Mouse (Mus musculus) forebrain, postnatal 0 days (tissue): ENCODE data around the gene Ap1g2. TPM values are rescaled to one million over a fixed set of nuclear protein-coding genes. Genes with fewer than 3 reads are reported as not detected.
A peak's percentile ranks its signal among the peaks of the same experiment; 100 is the strongest.

ENCODE experiments used
- ATAC-seq: fragments of 200-750 bp; cut with Nextera tagmentation; 2 replicates; pipeline ENCODE4 v1.8.0; 2017; ENCODE audit warnings: mild to moderate bottlenecking, moderate library complexity
- DNase-seq: peaks from one replicate; pipeline ENCODE4 v3.0.0-alpha.2; 2015
- H3K27ac ChIP-seq: fragments of 300-500 bp; sonication (generic); 2 replicates; pipeline ENCODE4 v1.5.1; 2014; ENCODE audit warnings: low read depth, mild to moderate bottlenecking, antibody characterized with exemption, low read length, moderate library complexity, mixed read lengths
- H3K27me3 ChIP-seq: fragments of 300-500 bp; sonication (generic); 2 replicates; pipeline ENCODE4 v1.6.1; 2014; ENCODE audit warnings: mild to moderate bottlenecking, low read length, mixed read lengths; ENCODE audit not compliant: insufficient read depth
- H3K36me3 ChIP-seq: fragments of 300-500 bp; sonication (generic); 2 replicates; pipeline ENCODE4 v1.6.1; 2014; ENCODE audit warnings: mild to moderate bottlenecking, moderate library complexity; ENCODE audit not compliant: insufficient read depth
- H3K4me1 ChIP-seq: fragments of 300-500 bp; sonication (generic); 2 replicates; pipeline ENCODE4 v1.6.1; 2014; ENCODE audit warnings: antibody characterized with exemption; ENCODE audit not compliant: insufficient read depth
- H3K4me2 ChIP-seq: fragments of 300-500 bp; sonication (generic); 2 replicates; pipeline ENCODE4 v1.6.1; 2014; ENCODE audit warnings: low read depth, mild to moderate bottlenecking, moderate library complexity
- H3K4me3 ChIP-seq: fragments of 300-500 bp; sonication (generic); 2 replicates; pipeline ENCODE4 v1.5.1; 2014; ENCODE audit warnings: low read depth, low read length, mixed read lengths
- H3K9ac ChIP-seq: fragments of 300-500 bp; sonication (generic); 2 replicates; pipeline ENCODE4 v1.6.1; 2014; ENCODE audit warnings: mild to moderate bottlenecking
- H3K9me3 ChIP-seq: fragments of 300-500 bp; sonication (generic); 2 replicates; pipeline ENCODE4 v1.6.1; 2016; ENCODE audit warnings: low read length
- CTCF ChIP-seq: sonication (generic); IDR thresholded peaks from 2 replicates; pipeline ENCODE4 v1.5.1; 2016; ENCODE audit warnings: antibody characterized with exemption, control low read depth, low read depth
- WGBS: fragments of 180-500 bp; shearing (Covaris S2); extraction: QIAGEN DNeasy Blood & Tissue Kit; methylation state at CpG from one replicate; pipeline ENCODE4 v1.1.7; 2014; 5-methylcytosine and 5-hydroxymethylcytosine counted together
- polyA plus RNA-seq: library from polyadenylated mRNA; unstranded; fragments of >200 nt; fragmentation: Nextera tagmentation; extraction: Ambion mirVana; gene quantifications from 2 replicates; pipeline ENCODE4 v1.2.1, GENCODE M21; 2015
- total RNA-seq: library from RNA; depleted of rRNA; stranded (reverse); fragments of >200 nt; gene quantifications from 2 replicates; pipeline ENCODE4 v1.2.3, GENCODE M21; 2014

Gene Ap1g2
- total and polyA plus RNA-seq, 2 experiments from 2014 or later, result 5.5 to 12.8 TPM

- Histone ChIP-seq H3K27me3 (no peaks in the 10 kb centered on the region), H3K4me1 (peaks cover 8% of the 10 kb centered on the region; the same call in 1 of the 2 replicates), H3K27ac (no peak overlapping the region), H3K9ac (no peak overlapping the region), H3K4me3 (no peak overlapping the region), H3K36me3 (no peaks in the 10 kb centered on the region), H3K9me3 (no peaks in the 10 kb centered on the region), H3K4me2 (no peak overlapping the region)
- WGBS, result 90% methylated on average over 12 of the region's 12 CpGs
- ATAC-seq (no peak), DNase-seq (no peak)
- TF ChIP-seq CTCF, result no peak
These were observed 40.5 kb upstream of the Ap1g2 start for GRCm38 (mm10) chr14:55146829-55147401.

- H3K9me3 ChIP-seq, result no peaks in the 10 kb centered on the region
- H3K4me3 ChIP-seq, result no peak overlapping the region
- ATAC-seq, result no peak
- 93% methylated on average over 1 of the region's 1 CpGs for WGBS
- TF ChIP-seq CTCF, result no peak
- no peaks in the 10 kb centered on the region for H3K36me3 ChIP-seq
- H3K4me2 ChIP-seq, result no peak overlapping the region
- peaks cover 8% of the 10 kb centered on the region; the same call in 1 of the 2 replicates for H3K4me1 ChIP-seq
- no peak overlapping the region for H3K27ac ChIP-seq
- no peaks in the 10 kb centered on the region for H3K27me3 ChIP-seq
- DNase-seq, result no peak
- H3K9ac ChIP-seq, result no peak overlapping the region
These were observed 39.9 kb upstream of the Ap1g2 start for GRCm38 (mm10) chr14:55146324-55146723.

GRCm38 (mm10) chr14:55139313-55139712 is 32.9 kb upstream of the Ap1g2 start:
- Histone ChIP-seq H3K4me3 (no peak overlapping the region), H3K4me1 (no peaks in the 10 kb centered on the region), H3K36me3 (no peaks in the 10 kb centered on the region), H3K9ac (no peak overlapping the region), H3K27ac (no peak overlapping the region), H3K9me3 (no peaks in the 10 kb centered on the region), H3K27me3 (no peaks in the 10 kb centered on the region), H3K4me2 (no peak overlapping the region)
- ATAC-seq (no peak), DNase-seq (no peak)
- TF ChIP-seq CTCF, result no peak
- 28% methylated on average over 7 of the region's 7 CpGs for WGBS

GRCm38 (mm10) chr14:55135676-55136075 is 29.3 kb upstream of the Ap1g2 start:
- 50% methylated on average over 8 of the region's 8 CpGs for WGBS
- H3K4me1 ChIP-seq, result no peaks in the 10 kb centered on the region
- H3K27ac ChIP-seq, result no peak overlapping the region
- no peaks in the 10 kb centered on the region for H3K9me3 ChIP-seq
- no peak overlapping the region for H3K4me3 ChIP-seq
- ATAC-seq (no peak), DNase-seq (no peak)
- no peak overlapping the region for H3K4me2 ChIP-seq
- H3K9ac ChIP-seq, result no peak overlapping the region
- no peaks in the 10 kb centered on the region for H3K36me3 ChIP-seq
- TF ChIP-seq CTCF, result no peak
- no peaks in the 10 kb centered on the region for H3K27me3 ChIP-seq

- WGBS, result 71% methylated on average over 7 of the region's 7 CpGs
These were observed 20.1 kb upstream of the Ap1g2 start for GRCm38 (mm10) chr14:55126521-55126920.

GRCm38 (mm10) chr14:55125711-55126110 is 19.3 kb upstream of the Ap1g2 start:
- Histone ChIP-seq H3K27me3 (no peaks in the 10 kb centered on the region), H3K4me1 (peaks cover 8% of the 10 kb centered on the region; the same call in 1 of the 2 replicates), H3K36me3 (no peaks in the 10 kb centered on the region), H3K9ac (no peak overlapping the region), H3K4me3 (no peak overlapping the region), H3K4me2 (no peak overlapping the region), H3K27ac (no peak overlapping the region), H3K9me3 (no peaks in the 10 kb centered on the region)
- WGBS, result 77% methylated on average over 5 of the region's 5 CpGs
- no peak for TF ChIP-seq CTCF
- no peak for DNase-seq
- no peak for ATAC-seq

More at GRCm38 (mm10) chr14:55126521-55126920, 20.1 kb upstream of the Ap1g2 start:
- no peak overlapping the region for H3K4me3 ChIP-seq
- no peak overlapping the region for H3K9ac ChIP-seq
- H3K4me1 ChIP-seq, result peaks cover 8% of the 10 kb centered on the region; the same call in 1 of the 2 replicates
- 0 out of 2 replicates have a peak overlapping the region, but pooled peaks have one; percentile 9 for H3K27ac ChIP-seq
- no peaks in the 10 kb centered on the region for H3K9me3 ChIP-seq
- H3K27me3 ChIP-seq, result no peaks in the 10 kb centered on the region
- TF ChIP-seq CTCF, result no peak
- no peak overlapping the region for H3K4me2 ChIP-seq
- peak; percentile 57 for ATAC-seq
- DNase-seq, result no peak
- no peaks in the 10 kb centered on the region for H3K36me3 ChIP-seq

GRCm38 (mm10) chr14:55122359-55122758 is 16.0 kb upstream of the Ap1g2 start:
- peak overlapping the region; percentile 1; the same call in 1 of the 2 replicates for H3K9ac ChIP-seq

More at GRCm38 (mm10) chr14:55122359-55122758, 16.0 kb upstream of the Ap1g2 start:
- peak overlapping the region; percentile 66 for H3K27ac ChIP-seq
- 12% methylated on average over 8 of the region's 8 CpGs for WGBS
- no peak overlapping the region for H3K4me2 ChIP-seq
- H3K36me3 ChIP-seq, result no peaks in the 10 kb centered on the region
- H3K4me3 ChIP-seq, result no peak overlapping the region
- no peak for TF ChIP-seq CTCF
- H3K27me3 ChIP-seq, result no peaks in the 10 kb centered on the region
- H3K9me3 ChIP-seq, result no peaks in the 10 kb centered on the region
- H3K4me1 ChIP-seq, result peaks cover 10% of the 10 kb centered on the region; the same call in 1 of the 2 replicates
- ATAC-seq (no peak), DNase-seq (no peak)
